Mouse (Mus musculus) G1E (cell line): ENCODE measurements around the gene Rere. TPM values are rescaled to one million over a fixed set of nuclear protein-coding genes. Genes with fewer than 3 reads are reported as not detected.

ENCODE experiments used
- ATAC-seq: 2 replicates; pipeline ENCODE4 v1.8.0; 2016; ENCODE audit warnings: mild to moderate bottlenecking; ENCODE audit not compliant: insufficient number of reproducible peaks, poor library complexity, low FRiP score, severe bottlenecking; ENCODE audit errors: extremely low read depth
- DNase-seq: peaks from one replicate; pipeline ENCODE4 v3.0.0; 2012; ENCODE audit warnings: low spot score
- H3K27me3 ChIP-seq: 2 replicates; pipeline ENCODE4 v1.6.1; 2012; ENCODE audit warnings: mild to moderate bottlenecking, low read length, inconsistent platforms; ENCODE audit not compliant: insufficient read depth
- H3K36me3 ChIP-seq: replicated peaks from 2 replicates; pipeline ENCODE3; 2012; ENCODE audit warnings: mild to moderate bottlenecking, inconsistent platforms
- H3K4me1 ChIP-seq: 2 replicates; pipeline ENCODE4 v1.6.1; 2012; ENCODE audit warnings: low read depth, low read length, inconsistent platforms, mixed read lengths; ENCODE audit not compliant: insufficient read depth
- H3K4me3 ChIP-seq: 2 replicates; pipeline ENCODE4 v1.5.1; 2012; ENCODE audit warnings: low read depth, mild to moderate bottlenecking, inconsistent platforms, low read length, moderate library complexity, mixed read lengths
- H3K9me3 ChIP-seq: replicated peaks from 2 replicates; pipeline ENCODE4 v1.6.1; 2012; ENCODE audit warnings: inconsistent platforms
- CTCF ChIP-seq: IDR thresholded peaks from 2 replicates; pipeline ENCODE4 v1.5.1; 2012; ENCODE audit warnings: low read depth, low read length, inconsistent platforms, mixed read lengths
- GATA1 ChIP-seq: IDR thresholded peaks from 2 replicates; pipeline ENCODE4 v1.6.1; 2012; ENCODE audit warnings: borderline replicate concordance, low read length, inconsistent platforms, mixed read lengths
- GATA2 ChIP-seq: IDR thresholded peaks from 2 replicates; pipeline ENCODE4 v1.6.1; 2012; ENCODE audit warnings: low read depth, low read length, inconsistent platforms, borderline replicate concordance
- POLR2AphosphoS5 ChIP-seq: IDR thresholded peaks from 2 replicates; pipeline ENCODE4 v1.6.1; 2012; ENCODE audit warnings: low read depth, low read length, inconsistent platforms; ENCODE audit not compliant: insufficient replicate concordance
- TAL1 ChIP-seq: conservative IDR thresholded peaks from 2 replicates; pipeline ENCODE4 v1.6.1; 2012; ENCODE audit warnings: low read depth, low read length, inconsistent platforms, mixed read lengths
- polyA plus RNA-seq: library from polyadenylated mRNA; stranded (reverse); fragments of >175 nt; gene quantifications from 2 replicates; pipeline ENCODE4 v1.2.3, GENCODE M21; 2012
- total RNA-seq, 2 experiments: library from RNA; stranded (forward) in 1 of 2; stranded (reverse) in 1 of 2; fragments of 200-1000 nt in 1 of 2; fragments of >200 nt in 1 of 2; fragmentation: Nextera tagmentation in 1 of 2; gene quantifications; 2 replicates each; pipeline ENCODE4 v1.2.3; 2014 to 2017

Rere gene
- total and polyA plus RNA-seq, 3 experiments: 17.4 to 329 (median 154) TPM

- H3K36me3 ChIP-seq: peaks cover 63% of the 10 kb centered on the region
- TF ChIP-seq GATA1 (no peak), CTCF (no peak), TAL1 (no peak), GATA2 (no peak), POLR2AphosphoS5 (no peak)
- no peak overlapping the region for H3K4me3 ChIP-seq
- no peaks in the 10 kb centered on the region for H3K9me3 ChIP-seq
- no peak for ATAC-seq
- no peak for DNase-seq
- no peaks in the 10 kb centered on the region for H3K27me3 ChIP-seq
- H3K4me1 ChIP-seq: peaks cover 13% of the 10 kb centered on the region
These were observed 152.6 kb downstream of the Rere start for GRCm38 (mm10) chr4:150433827-150434574.

DNA sequence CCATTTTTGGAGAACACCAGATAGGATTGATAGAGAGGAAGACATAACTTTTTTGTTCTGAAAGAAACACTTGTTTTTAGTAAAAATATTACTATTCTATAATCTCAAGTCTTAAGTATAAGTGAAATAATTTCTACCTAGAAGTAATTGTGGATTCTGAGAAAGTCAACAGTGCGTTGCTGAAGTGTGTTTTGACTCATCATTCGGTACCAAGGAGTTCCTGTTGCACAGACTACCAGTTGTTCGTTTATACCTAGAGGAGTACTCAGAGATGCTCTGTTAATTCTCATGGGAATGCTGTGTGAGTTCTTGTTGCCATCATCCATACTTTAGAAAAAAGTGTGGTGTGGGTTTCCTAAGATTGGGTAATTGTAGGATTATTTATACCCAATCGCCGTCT lies 154.1 kb downstream of the Rere start:
- H3K4me1 ChIP-seq: peaks cover 8% of the 10 kb centered on the region; the same call in 1 of the 2 replicates
- no peaks in the 10 kb centered on the region for H3K27me3 ChIP-seq
- no peak for DNase-seq
- no peaks in the 10 kb centered on the region for H3K9me3 ChIP-seq
- ATAC-seq: no peak
- H3K4me3 ChIP-seq: no peak overlapping the region
- TF ChIP-seq CTCF: no peak
- no peak for TF ChIP-seq POLR2AphosphoS5
- H3K36me3 ChIP-seq: peaks cover 64% of the 10 kb centered on the region

GRCm38 (mm10) chr4:150438621-150439020 lies 157.2 kb downstream of the Rere start:
- ATAC-seq: no peak
- TF ChIP-seq POLR2AphosphoS5: no peak
- no peak for TF ChIP-seq CTCF
- TF ChIP-seq TAL1: no peak
- no peak for TF ChIP-seq GATA1
- TF ChIP-seq GATA2: no peak
- Histone ChIP-seq H3K9me3 (no peaks in the 10 kb centered on the region), H3K4me3 (no peak overlapping the region), H3K27me3 (no peaks in the 10 kb centered on the region), H3K4me1 (peaks cover 8% of the 10 kb centered on the region; the same call in 1 of the 2 replicates), H3K36me3 (peaks cover 67% of the 10 kb centered on the region)
- DNase-seq: no peak

DNA sequence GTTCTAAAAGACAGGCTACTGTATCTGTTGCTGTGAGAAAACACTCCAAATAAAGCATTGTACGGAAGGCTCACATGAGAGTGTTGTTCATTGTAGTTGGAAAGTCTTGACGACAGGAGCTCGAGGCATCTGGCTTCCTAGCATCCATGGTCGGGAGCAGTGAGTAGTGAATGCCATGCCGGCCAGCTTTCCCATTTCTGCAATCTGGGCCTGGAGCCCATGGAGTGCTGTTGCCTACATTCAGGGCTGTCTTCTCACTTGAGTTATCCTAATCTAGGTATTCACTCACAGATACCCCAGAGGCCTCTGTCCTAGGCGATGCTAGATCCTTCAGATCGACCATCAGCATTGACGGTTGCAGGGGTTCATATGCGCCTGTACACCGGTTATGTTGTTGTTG lies 160.5 kb downstream of the Rere start:
- Histone ChIP-seq H3K9me3 (no peaks in the 10 kb centered on the region), H3K4me3 (no peak overlapping the region), H3K4me1 (peaks cover 13% of the 10 kb centered on the region), H3K27me3 (no peaks in the 10 kb centered on the region), H3K36me3 (peaks cover 77% of the 10 kb centered on the region)
- DNase-seq (no peak), ATAC-seq (no peak)
- no peak for TF ChIP-seq GATA1
- no peak for TF ChIP-seq POLR2AphosphoS5
- no peak for TF ChIP-seq CTCF
- no peak for TF ChIP-seq GATA2
- TF ChIP-seq TAL1: no peak

GRCm38 (mm10) chr4:150444068-150444467 lies 162.6 kb downstream of the Rere start:
- TF ChIP-seq GATA2 (no peak), CTCF (no peak), TAL1 (no peak), POLR2AphosphoS5 (no peak), GATA1 (no peak)
- H3K36me3 ChIP-seq: peaks cover 74% of the 10 kb centered on the region

GRCm38 (mm10) chr4:150446617-150447016 lies 165.2 kb downstream of the Rere start:
- H3K9me3 ChIP-seq: no peaks in the 10 kb centered on the region
- no peak for TF ChIP-seq GATA1
- no peak for TF ChIP-seq GATA2
- no peak for TF ChIP-seq POLR2AphosphoS5
- TF ChIP-seq TAL1: no peak
- no peak for TF ChIP-seq CTCF
- DNase-seq: no peak
- no peak for ATAC-seq
- H3K4me1 ChIP-seq: peaks cover 37% of the 10 kb centered on the region
- H3K4me3 ChIP-seq: no peak overlapping the region
- no peaks in the 10 kb centered on the region for H3K27me3 ChIP-seq
- peaks cover 57% of the 10 kb centered on the region for H3K36me3 ChIP-seq

More at GRCm38 (mm10) chr4:150444068-150444467, 162.6 kb downstream of the Rere start:
- Histone ChIP-seq H3K4me1 (peaks cover 22% of the 10 kb centered on the region), H3K27me3 (no peaks in the 10 kb centered on the region), H3K9me3 (no peaks in the 10 kb centered on the region), H3K4me3 (no peak overlapping the region)
- DNase-seq: no peak
- no peak for ATAC-seq
